Mouse (Mus musculus): ENCODE data around the gene Btbd3. TPM values are rescaled to one million over a fixed set of nuclear protein-coding genes. Genes with fewer than 3 reads are reported as not detected.

Btbd3 gene
- polyA plus RNA-seq, 1 experiment from 2014 or later = 19.6 TPM

DNA sequence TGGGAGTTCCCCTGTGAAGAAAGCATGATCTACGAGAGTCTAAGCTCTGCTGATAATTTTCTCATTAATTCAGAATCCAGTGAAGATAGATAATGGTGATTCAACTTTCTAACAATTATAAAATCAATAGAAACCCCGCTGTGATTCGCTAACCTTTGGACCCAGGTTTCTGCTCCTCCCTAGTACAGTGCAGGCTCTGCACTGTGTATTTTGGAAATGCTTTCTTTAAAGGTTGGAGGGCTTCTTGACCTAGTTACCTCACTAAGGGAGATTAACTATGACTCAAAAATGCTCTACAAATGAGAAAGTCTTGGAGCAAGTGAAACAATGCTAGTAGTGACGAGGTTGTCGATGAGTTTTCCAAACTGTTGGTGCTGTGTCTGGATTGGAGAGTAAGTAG lies 17.7 kb downstream of the Btbd3 start:
- Histone ChIP-seq H3K9me3 (ENCODE audit: control insufficient read depth, low read length) (no peaks in the 10 kb centered on the region), H3K4me3 (ENCODE audit: low read depth, low read length) (no peak overlapping the region), H3K27ac (ENCODE audit: low read depth, low read length) (no peak overlapping the region), H3K36me3 (ENCODE audit: control insufficient read depth, insufficient read depth, low read length) (no peaks in the 10 kb centered on the region), H3K4me1 (ENCODE audit: control insufficient read depth, insufficient read depth, low read length) (peaks cover 5% of the 10 kb centered on the region; the same call in 1 of the 2 replicates), H3K9ac (ENCODE audit: low read length) (no peak overlapping the region), H3K4me2 (ENCODE audit: low read depth) (no peak overlapping the region), H3K27me3 (ENCODE audit: control insufficient read depth, insufficient read depth, low read length) (no peaks in the 10 kb centered on the region)
- ATAC-seq (ENCODE audit: insufficient read depth, low FRiP score, low TSS enrichment) (no peak), DNase-seq (ENCODE audit: low spot score) (no peak)
- WGBS = 88% methylated on average over 5 of the region's 5 CpGs

DNA sequence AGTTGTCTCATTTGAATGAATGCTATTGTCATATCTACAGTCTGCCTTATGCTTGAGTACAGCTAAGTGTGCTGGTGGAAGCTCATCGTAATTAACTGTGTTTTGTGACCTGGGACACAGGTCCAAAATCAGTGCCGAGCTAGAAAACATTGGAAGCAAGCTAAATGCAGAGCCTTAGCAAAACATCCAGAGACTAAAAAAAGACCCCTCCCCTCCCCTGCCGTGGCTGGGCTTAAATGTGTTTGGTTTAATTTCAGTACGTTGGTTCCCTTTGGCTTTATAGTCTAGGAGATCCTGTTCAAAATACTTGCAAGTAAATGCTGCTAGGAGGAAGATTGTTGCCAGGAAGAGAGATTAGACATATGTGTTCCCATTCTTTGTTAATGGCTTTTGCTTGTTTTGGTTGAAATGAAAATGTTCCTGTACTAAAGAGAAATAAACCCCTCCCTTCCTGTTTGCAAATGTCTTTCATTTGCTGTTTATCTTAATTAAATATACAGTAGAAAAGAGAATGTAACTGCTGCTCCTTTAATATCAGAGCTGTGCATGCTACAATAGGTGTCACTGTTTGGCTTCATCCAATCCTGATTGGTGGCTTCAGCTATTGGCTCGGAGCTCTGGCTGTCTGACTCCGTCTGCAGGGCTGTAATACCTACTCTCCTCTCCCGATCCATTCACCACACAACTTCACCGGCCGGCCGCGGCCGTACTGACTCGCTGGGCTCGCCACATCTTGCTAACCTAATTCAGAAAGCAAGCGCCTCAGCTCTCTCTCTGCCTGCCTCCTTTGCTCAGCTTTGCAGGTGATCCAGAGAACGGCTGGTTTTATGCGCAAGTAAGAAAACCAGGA lies 21.7 kb downstream of the Btbd3 start:
- peaks cover 5% of the 10 kb centered on the region; the same call in 1 of the 2 replicates for H3K4me1 ChIP-seq (ENCODE audit: control insufficient read depth, insufficient read depth, low read length)
- H3K4me3 ChIP-seq (ENCODE audit: low read depth, low read length) = no peak overlapping the region
- H3K4me2 ChIP-seq (ENCODE audit: low read depth) = peak overlapping the region; percentile 38
- H3K36me3 ChIP-seq (ENCODE audit: control insufficient read depth, insufficient read depth, low read length) = no peaks in the 10 kb centered on the region; the same call in 1 of the 2 replicates
- 26% methylated on average over 17 of the region's 17 CpGs for WGBS
- peak; percentile 50 for DNase-seq (ENCODE audit: low spot score)
- H3K27me3 ChIP-seq (ENCODE audit: control insufficient read depth, insufficient read depth, low read length) = no peaks in the 10 kb centered on the region
- no peaks in the 10 kb centered on the region for H3K9me3 ChIP-seq (ENCODE audit: control insufficient read depth, low read length)
- H3K9ac ChIP-seq (ENCODE audit: low read length) = no peak overlapping the region
- H3K27ac ChIP-seq (ENCODE audit: low read depth, low read length) = no peak overlapping the region
- ATAC-seq (ENCODE audit: insufficient read depth, low FRiP score, low TSS enrichment) = peak; percentile 84

- H3K27me3 ChIP-seq (ENCODE audit: control insufficient read depth, insufficient read depth, low read length) = no peaks in the 10 kb centered on the region
- H3K4me1 ChIP-seq (ENCODE audit: control insufficient read depth, insufficient read depth, low read length) = peaks cover 5% of the 10 kb centered on the region; the same call in 1 of the 2 replicates
- no peak overlapping the region for H3K27ac ChIP-seq (ENCODE audit: low read depth, low read length)
- H3K9ac ChIP-seq (ENCODE audit: low read length) = no peak overlapping the region
- H3K36me3 ChIP-seq (ENCODE audit: control insufficient read depth, insufficient read depth, low read length) = peaks cover 4% of the 10 kb centered on the region
- peak overlapping the region; percentile 38; the same call in 1 of the 2 replicates for H3K4me2 ChIP-seq (ENCODE audit: low read depth)
- DNase-seq (ENCODE audit: low spot score) (no peak), ATAC-seq (ENCODE audit: insufficient read depth, low FRiP score, low TSS enrichment) (no peak)
- 69% methylated on average over 15 of the region's 15 CpGs for WGBS
- H3K4me3 ChIP-seq (ENCODE audit: low read depth, low read length) = no peak overlapping the region
- H3K9me3 ChIP-seq (ENCODE audit: control insufficient read depth, low read length) = no peaks in the 10 kb centered on the region
Measured at GRCm38 (mm10) chr2:138278853-138279640, 22.7 kb downstream of the Btbd3 start.

- ATAC-seq (ENCODE audit: insufficient read depth, low FRiP score, low TSS enrichment) = 0 out of 2 replicates have a peak, but pooled peaks have one; percentile 20
- Histone ChIP-seq H3K36me3 (ENCODE audit: control insufficient read depth, insufficient read depth, low read length) (peaks cover 4% of the 10 kb centered on the region), H3K9me3 (ENCODE audit: control insufficient read depth, low read length) (no peaks in the 10 kb centered on the region), H3K4me3 (ENCODE audit: low read depth, low read length) (no peak overlapping the region), H3K27me3 (ENCODE audit: control insufficient read depth, insufficient read depth, low read length) (no peaks in the 10 kb centered on the region), H3K4me1 (ENCODE audit: control insufficient read depth, insufficient read depth, low read length) (peaks cover 5% of the 10 kb centered on the region; the same call in 1 of the 2 replicates), H3K9ac (ENCODE audit: low read length) (no peak overlapping the region), H3K27ac (ENCODE audit: low read depth, low read length) (no peak overlapping the region), H3K4me2 (ENCODE audit: low read depth) (no peak overlapping the region)
- peak; percentile 23 for DNase-seq (ENCODE audit: low spot score)
- WGBS = 56% methylated on average over 11 of the region's 11 CpGs
Measured at GRCm38 (mm10) chr2:138279641-138280040, 23.3 kb downstream of the Btbd3 start.

DNA sequence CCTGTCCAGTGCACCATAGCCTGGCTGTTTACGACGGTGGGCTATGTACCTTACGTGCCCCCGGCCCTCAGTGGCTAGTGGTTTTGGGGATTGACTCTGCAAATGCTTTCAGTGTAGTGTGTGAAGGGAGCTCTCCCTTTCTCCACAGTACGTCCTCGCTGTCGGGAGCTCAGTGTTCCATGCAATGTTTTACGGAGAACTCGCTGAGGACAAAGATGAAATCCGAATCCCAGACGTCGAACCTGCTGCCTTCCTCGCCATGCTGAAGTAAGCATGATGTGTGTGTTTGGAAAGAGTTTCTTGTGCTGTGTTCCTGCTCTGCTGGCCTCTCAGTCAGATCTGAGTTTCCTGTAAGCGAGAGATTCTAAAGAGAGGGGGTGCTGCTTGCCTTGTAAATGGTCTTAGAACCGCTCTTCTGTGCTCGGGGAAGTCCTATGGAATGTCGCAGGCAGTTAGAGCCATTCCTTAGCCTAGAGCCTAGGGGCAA lies 23.9 kb downstream of the Btbd3 start:
- H3K4me1 ChIP-seq (ENCODE audit: control insufficient read depth, insufficient read depth, low read length) = peaks cover 5% of the 10 kb centered on the region; the same call in 1 of the 2 replicates
- peaks cover 4% of the 10 kb centered on the region for H3K36me3 ChIP-seq (ENCODE audit: control insufficient read depth, insufficient read depth, low read length)
- no peaks in the 10 kb centered on the region for H3K9me3 ChIP-seq (ENCODE audit: control insufficient read depth, low read length)
- no peak overlapping the region for H3K9ac ChIP-seq (ENCODE audit: low read length)
- no peak overlapping the region for H3K4me3 ChIP-seq (ENCODE audit: low read depth, low read length)
- H3K4me2 ChIP-seq (ENCODE audit: low read depth) = no peak overlapping the region
- H3K27me3 ChIP-seq (ENCODE audit: control insufficient read depth, insufficient read depth, low read length) = no peaks in the 10 kb centered on the region
- WGBS = 60% methylated on average over 17 of the region's 17 CpGs
- DNase-seq (ENCODE audit: low spot score) (peak; percentile 23), ATAC-seq (ENCODE audit: insufficient read depth, low FRiP score, low TSS enrichment) (no peak)
- H3K27ac ChIP-seq (ENCODE audit: low read depth, low read length) = no peak overlapping the region

- ATAC-seq (ENCODE audit: insufficient read depth, low FRiP score, low TSS enrichment) (no peak), DNase-seq (ENCODE audit: low spot score) (no peak)
- peaks cover 6% of the 10 kb centered on the region for H3K36me3 ChIP-seq (ENCODE audit: control insufficient read depth, insufficient read depth, low read length)
- no peaks in the 10 kb centered on the region for H3K9me3 ChIP-seq (ENCODE audit: control insufficient read depth, low read length)
- WGBS = 91% methylated on average over 10 of the region's 10 CpGs
- H3K9ac ChIP-seq (ENCODE audit: low read length) = no peak overlapping the region
- no peak overlapping the region for H3K4me3 ChIP-seq (ENCODE audit: low read depth, low read length)
- peaks cover 5% of the 10 kb centered on the region; the same call in 1 of the 2 replicates for H3K4me1 ChIP-seq (ENCODE audit: control insufficient read depth, insufficient read depth, low read length)
- no peak overlapping the region for H3K27ac ChIP-seq (ENCODE audit: low read depth, low read length)
- no peak overlapping the region for H3K4me2 ChIP-seq (ENCODE audit: low read depth)
- no peaks in the 10 kb centered on the region for H3K27me3 ChIP-seq (ENCODE audit: control insufficient read depth, insufficient read depth, low read length)
Measured at GRCm38 (mm10) chr2:138281550-138282201, 25.3 kb downstream of the Btbd3 start.

GRCm38 (mm10) chr2:138283372-138283771 lies 27.0 kb downstream of the Btbd3 start:
- Histone ChIP-seq H3K9ac (ENCODE audit: low read length) (no peak overlapping the region), H3K9me3 (ENCODE audit: control insufficient read depth, low read length) (no peaks in the 10 kb centered on the region), H3K4me2 (ENCODE audit: low read depth) (no peak overlapping the region), H3K4me1 (ENCODE audit: control insufficient read depth, insufficient read depth, low read length) (no peaks in the 10 kb centered on the region), H3K36me3 (ENCODE audit: control insufficient read depth, insufficient read depth, low read length) (peaks cover 6% of the 10 kb centered on the region), H3K4me3 (ENCODE audit: low read depth, low read length) (no peak overlapping the region), H3K27me3 (ENCODE audit: control insufficient read depth, insufficient read depth, low read length) (no peaks in the 10 kb centered on the region), H3K27ac (ENCODE audit: low read depth, low read length) (no peak overlapping the region)
- ATAC-seq (ENCODE audit: insufficient read depth, low FRiP score, low TSS enrichment) (no peak), DNase-seq (ENCODE audit: low spot score) (no peak)
- 93% methylated on average over 12 of the region's 12 CpGs for WGBS

- no peaks in the 10 kb centered on the region for H3K9me3 ChIP-seq (ENCODE audit: control insufficient read depth, low read length)
- DNase-seq (ENCODE audit: low spot score) (no peak), ATAC-seq (ENCODE audit: insufficient read depth, low FRiP score, low TSS enrichment) (no peak)
- no peak overlapping the region for H3K27ac ChIP-seq (ENCODE audit: low read depth, low read length)
- no peaks in the 10 kb centered on the region for H3K27me3 ChIP-seq (ENCODE audit: control insufficient read depth, insufficient read depth, low read length)
- H3K4me1 ChIP-seq (ENCODE audit: control insufficient read depth, insufficient read depth, low read length) = no peaks in the 10 kb centered on the region
- H3K4me2 ChIP-seq (ENCODE audit: low read depth) = no peak overlapping the region
- H3K9ac ChIP-seq (ENCODE audit: low read length) = no peak overlapping the region
- 97% methylated on average over 15 of the region's 15 CpGs for WGBS
- H3K4me3 ChIP-seq (ENCODE audit: low read depth, low read length) = no peak overlapping the region
- H3K36me3 ChIP-seq (ENCODE audit: control insufficient read depth, insufficient read depth, low read length) = peaks cover 6% of the 10 kb centered on the region
Measured at GRCm38 (mm10) chr2:138283856-138284255, 27.5 kb downstream of the Btbd3 start.
